Mouse (Mus musculus) frontal cortex, adult (tissue): ENCODE measurements around the gene Clpp.

Experiments
- ATAC-seq: cut with Nextera tagmentation; 2 replicates; pipeline ENCODE4 v1.9.2; 2017; ENCODE audit warnings: mild to moderate bottlenecking, moderate library complexity, mixed read lengths; ENCODE audit not compliant: low TSS enrichment

Clpp gene

GRCm38 (mm10) chr17:56990115-56990746, at the start of gene Clpp:
Gene Clpp (plus strand): TSS chr17:56990305.
- peak; percentile 96 for ATAC-seq

- no peak; the same call in 1 of the 2 replicates for ATAC-seq
These were observed 39.2 kb upstream of the Clpp start for GRCm38 (mm10) chr17:56950915-56951314.

- ATAC-seq: no peak
These were observed 37.5 kb upstream of the Clpp start for GRCm38 (mm10) chr17:56952639-56953038.

GRCm38 (mm10) chr17:56954871-56955270, 35.2 kb upstream of the Clpp start:
- ATAC-seq: no peak

DNA sequence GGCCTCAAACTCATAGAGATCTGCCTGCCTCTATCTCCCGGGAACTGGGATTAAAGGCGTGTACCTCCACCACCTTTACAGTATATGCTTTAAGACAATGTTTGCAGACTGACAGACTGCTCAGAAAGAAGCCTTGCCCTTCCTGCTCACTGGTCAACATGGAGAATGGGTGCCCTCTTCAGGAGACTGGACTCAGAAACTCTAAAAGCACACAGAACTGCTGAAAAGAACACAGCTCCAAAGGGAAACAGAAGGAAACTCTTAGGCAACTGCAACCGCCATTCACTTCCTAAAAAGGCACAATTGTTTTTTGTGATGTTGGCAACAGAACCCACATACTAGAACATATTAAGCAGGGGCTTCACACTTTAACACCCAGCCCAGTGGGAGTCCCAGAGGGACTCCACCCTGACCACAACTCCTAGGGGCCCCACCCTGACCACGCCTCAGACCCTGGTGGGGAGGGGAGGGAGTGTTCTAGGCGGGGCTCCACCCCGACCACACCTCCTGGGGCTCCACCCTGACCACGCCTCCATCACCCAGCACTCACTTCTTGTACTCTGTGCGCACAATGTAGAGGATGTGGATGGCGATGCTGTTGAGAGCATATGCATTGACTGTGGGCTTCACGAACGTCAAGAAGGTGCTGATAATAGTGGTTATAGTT, 32.2 kb upstream of the Clpp start:
- no peak for ATAC-seq

DNA sequence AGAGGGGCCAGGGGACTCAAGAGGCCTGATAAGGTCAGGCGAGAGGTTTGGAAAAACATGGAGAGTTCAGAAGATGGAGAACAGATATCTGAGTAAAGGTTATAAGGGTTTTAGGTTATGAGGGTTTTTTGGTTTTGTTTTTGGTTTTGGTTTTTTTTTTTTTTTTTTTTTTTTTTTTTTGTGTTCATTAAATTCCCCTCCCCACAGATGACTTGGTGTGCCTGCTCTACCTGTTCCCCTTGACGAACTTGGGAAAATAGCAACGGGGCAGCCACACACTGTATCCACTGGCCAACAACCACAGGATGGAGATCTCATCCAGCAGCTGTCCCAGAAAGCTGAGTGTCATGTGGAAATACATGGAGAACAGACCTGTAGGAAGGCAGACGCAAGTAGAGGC, 31.4 kb upstream of the Clpp start:
- no peak for ATAC-seq

- ATAC-seq: no peak
These were observed 28.2 kb upstream of the Clpp start for GRCm38 (mm10) chr17:56961880-56962279.

GRCm38 (mm10) chr17:56962642-56963405, 27.3 kb upstream of the Clpp start:
- no peak for ATAC-seq

- no peak for ATAC-seq
These were observed 26.5 kb upstream of the Clpp start for GRCm38 (mm10) chr17:56963646-56964045.

DNA sequence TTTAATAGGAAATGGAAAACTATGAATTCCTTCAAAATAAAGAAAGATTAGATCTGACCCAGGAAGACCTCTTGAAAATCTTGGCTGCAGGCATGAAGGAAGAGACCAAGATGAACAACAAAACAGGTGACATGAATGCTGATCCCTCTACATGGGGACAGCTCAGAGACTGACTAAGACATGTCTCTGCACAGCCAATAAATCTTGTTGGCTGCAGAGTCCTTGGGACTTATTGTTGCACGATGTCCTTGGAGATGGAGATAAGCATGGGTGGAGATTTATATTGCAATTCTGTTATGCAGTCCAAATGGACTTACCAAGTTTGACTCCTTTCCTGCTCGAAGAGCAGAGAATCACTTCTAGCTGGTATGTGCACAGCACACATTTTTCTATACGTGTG, 20.8 kb upstream of the Clpp start:
- ATAC-seq: no peak

DNA sequence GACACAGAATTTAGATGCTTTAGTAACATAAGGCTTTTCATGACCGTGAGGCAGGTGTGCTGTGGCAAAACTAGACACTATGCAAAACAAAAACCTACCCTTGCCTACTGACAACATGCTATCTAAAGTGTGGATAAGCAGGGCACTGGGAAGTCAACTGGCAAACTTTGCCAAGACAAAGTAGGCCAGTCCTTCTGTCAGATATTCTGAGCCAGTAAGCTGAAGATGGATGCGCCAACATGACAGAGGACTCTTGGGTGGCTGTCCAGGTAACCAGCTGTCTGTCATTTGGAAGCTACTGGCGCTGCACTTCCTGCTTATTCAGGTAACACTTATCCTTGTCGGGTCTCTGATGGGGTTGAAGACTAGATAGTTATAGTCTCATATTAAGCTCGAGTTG, 20.0 kb upstream of the Clpp start:
- ATAC-seq: no peak

DNA sequence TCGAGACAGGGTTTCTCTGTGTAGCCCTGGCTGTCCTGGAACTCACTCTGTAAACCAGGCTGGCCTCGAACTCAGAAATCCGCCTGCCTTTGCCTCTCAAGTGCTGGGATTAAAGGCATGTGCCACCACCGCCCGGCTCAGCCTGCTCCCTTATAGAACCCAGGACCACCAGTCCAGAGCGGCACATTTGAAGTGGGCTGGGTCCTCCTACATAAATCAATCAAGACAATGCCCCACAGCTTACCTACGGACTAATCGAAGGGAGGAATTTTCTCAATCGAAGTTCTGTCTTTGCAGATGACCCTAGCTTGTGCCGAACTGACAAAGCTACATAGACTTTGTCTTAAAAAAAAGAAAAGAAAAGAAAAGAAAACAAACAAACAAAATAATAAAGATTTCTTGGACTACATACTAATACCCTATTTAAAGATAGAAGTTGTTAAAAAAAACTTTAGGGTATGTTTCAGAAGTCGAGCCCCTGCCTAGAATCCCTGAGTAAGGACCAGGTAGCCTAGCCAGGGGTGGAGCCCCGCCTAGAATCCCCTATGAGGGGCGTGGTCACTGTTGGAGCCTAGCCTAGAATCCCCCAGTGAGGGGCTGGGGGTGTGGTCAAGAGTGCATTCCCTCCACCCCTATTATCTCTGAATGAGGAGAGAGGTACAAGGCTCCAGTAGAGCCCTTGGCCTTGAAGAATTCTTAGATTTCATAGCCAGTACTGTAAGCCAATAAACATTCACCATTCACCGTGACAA, 16.0 kb upstream of the Clpp start:
- ATAC-seq: no peak

- ATAC-seq: no peak
These were observed 15.3 kb upstream of the Clpp start for GRCm38 (mm10) chr17:56974708-56975240.

GRCm38 (mm10) chr17:56975391-56975790, 14.7 kb upstream of the Clpp start:
- ATAC-seq: no peak

GRCm38 (mm10) chr17:56976531-56977390, 13.3 kb upstream of the Clpp start:
- no peak for ATAC-seq

- ATAC-seq: no peak
These were observed 10.6 kb upstream of the Clpp start for GRCm38 (mm10) chr17:56979524-56979923.

- no peak for ATAC-seq
These were observed 9.1 kb upstream of the Clpp start for GRCm38 (mm10) chr17:56981049-56981448.

DNA sequence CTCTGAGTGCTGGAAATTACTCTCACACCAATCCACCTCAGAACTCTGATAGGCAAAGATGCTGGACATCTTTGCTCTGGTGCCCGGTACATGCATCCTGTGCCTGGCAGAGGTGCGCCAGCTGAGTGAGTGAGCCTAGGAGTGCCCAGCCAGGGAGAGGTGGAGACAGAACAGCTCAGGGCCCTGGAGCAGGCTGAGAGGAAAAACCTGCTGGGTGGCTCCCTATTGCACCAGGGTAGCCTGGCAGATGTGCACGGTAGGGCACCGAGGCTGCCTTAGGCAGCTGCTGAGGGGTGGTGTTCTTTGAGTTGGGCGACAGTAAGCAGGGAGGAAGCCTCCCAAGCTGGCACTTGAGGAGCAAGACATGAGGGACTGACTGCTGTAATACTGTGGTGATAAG, 8.1 kb upstream of the Clpp start, which contains the start of gene Acer1:
Gene Acer1, minus strand, starts transcription at position 114 of the 400 bp plus-strand sequence.
- ATAC-seq: no peak

GRCm38 (mm10) chr17:56984886-56985285, 5.2 kb upstream of the Clpp start:
- no peak for ATAC-seq

- ATAC-seq: no peak
These were observed 4.4 kb upstream of the Clpp start for GRCm38 (mm10) chr17:56985656-56986055.
